Mouse (Mus musculus): Measurements from ENCODE around the gene Htra2.

DNA sequence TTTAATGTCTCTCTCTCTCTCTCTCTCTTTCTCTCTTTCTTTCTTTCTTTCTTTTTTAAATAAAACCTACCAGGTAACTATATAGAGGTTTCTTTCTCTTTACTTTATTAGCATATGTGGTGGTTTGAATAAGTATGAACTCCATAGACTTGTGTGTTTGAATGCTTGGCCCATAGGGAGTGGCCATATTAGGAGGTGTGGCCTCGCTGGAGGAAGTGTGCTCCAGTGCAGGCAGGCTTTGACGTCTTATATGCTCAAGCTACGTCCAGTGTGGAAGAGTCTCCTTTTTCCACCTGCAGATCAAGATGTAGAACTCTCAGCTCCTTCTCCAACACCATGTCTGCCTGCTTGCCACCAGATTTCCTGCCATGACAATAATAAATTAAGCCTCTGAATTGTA, 36.0 kb downstream of the Htra2 start:
- TF ChIP-seq CEBPB (IDR thresholded peaks at IDR 0.05; ENCODE audit: low read depth) (no peak), CTCF (IDR thresholded peaks at IDR 0.05; ENCODE audit: control insufficient read depth, insufficient read depth, insufficient read length) (no peak), MYOD1 (IDR thresholded peaks at IDR 0.05; ENCODE audit: control insufficient read depth, insufficient read length, low read depth) (no peak)
